Mouse (Mus musculus): ENCODE measurements around the gene Ifna6. TPM values are rescaled to one million over a fixed set of nuclear protein-coding genes. Genes with fewer than 3 reads are reported as not detected.
"Not testable (repeated sequence)": the region's sequence is repeated elsewhere in the genome, so short reads cannot be mapped to it uniquely, and the experiment has no call there.

The Ifna6 gene
- polyA plus RNA-seq, 1 experiment from 2014 or later: not detected

DNA sequence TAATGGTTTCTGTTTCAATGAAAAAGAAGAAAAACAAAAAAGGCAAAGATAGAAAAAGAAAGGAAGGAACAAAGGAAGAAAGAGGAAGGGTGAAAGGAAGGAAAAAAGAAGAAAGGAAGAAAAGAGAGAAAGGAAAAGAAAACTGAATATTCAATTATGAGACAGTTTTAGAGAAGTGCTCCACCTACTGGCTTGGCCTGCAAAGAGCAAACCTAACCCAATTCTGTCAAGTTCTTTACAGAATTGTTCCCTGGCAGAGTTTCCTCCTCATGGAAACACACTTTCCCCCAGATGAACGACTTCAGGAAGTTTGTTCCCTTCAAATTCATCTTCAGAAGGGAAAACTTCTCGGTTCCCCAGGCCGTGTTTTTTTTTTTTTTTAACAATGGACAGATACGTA lies 4.2 kb upstream of the Ifna6 start:
- no peak for ATAC-seq (ENCODE audit: insufficient number of reproducible peaks, insufficient read depth, low FRiP score, low read depth)
- H3K4me2 ChIP-seq (replicated peaks; ENCODE audit: low read depth, low read length): no peak overlapping the region
- H3K27me3 ChIP-seq (ENCODE audit: control insufficient read depth, insufficient read depth, low read length): no peaks in the 10 kb centered on the region; the same call in 1 of the 2 replicates
- WGBS: 26% methylated on average over 4 of the region's 4 CpGs
- H3K4me3 ChIP-seq (ENCODE audit: low read depth, low read length): no peak overlapping the region
- no peaks in the 10 kb centered on the region for H3K36me3 ChIP-seq (ENCODE audit: control insufficient read depth, insufficient read depth, low read length)
- no peaks in the 10 kb centered on the region for H3K9me3 ChIP-seq (ENCODE audit: control insufficient read depth, low read depth, low read length)
- no peak overlapping the region for H3K9ac ChIP-seq (replicated peaks; ENCODE audit: low read depth, low read length)
- no peak overlapping the region for H3K27ac ChIP-seq (ENCODE audit: low read length)
- H3K4me1 ChIP-seq (ENCODE audit: control insufficient read depth, insufficient read depth, low read length): no peaks in the 10 kb centered on the region

DNA sequence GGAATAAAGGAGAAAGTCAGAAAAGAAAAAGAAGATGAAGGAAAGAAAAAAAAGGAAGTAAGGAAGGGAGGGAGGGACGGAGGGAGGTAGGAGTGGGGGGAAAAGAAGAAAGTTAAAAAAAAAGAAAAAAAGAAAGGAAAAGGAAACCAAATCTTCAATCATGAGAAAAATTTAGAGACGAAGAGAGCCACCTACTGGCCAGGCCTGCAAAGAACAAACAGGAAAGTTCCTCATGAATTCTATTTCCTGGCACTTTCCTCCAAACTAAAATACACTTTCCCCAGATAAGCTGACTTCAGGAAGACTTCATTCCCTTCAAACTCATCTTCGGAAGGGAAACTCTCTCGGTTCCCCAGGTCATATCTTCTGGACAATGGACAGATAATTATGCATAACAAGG lies 3.3 kb downstream of the Ifna6 start:
- no peaks in the 10 kb centered on the region for H3K36me3 ChIP-seq (ENCODE audit: control insufficient read depth, insufficient read depth, low read length)
- H3K27me3 ChIP-seq (ENCODE audit: control insufficient read depth, insufficient read depth, low read length): no peaks in the 10 kb centered on the region
- no peak for ATAC-seq (ENCODE audit: insufficient number of reproducible peaks, insufficient read depth, low FRiP score, low read depth)
- H3K4me1 ChIP-seq (ENCODE audit: control insufficient read depth, insufficient read depth, low read length): no peaks in the 10 kb centered on the region
- H3K9ac ChIP-seq (replicated peaks; ENCODE audit: low read depth, low read length): no peak overlapping the region
- no peak overlapping the region for H3K4me3 ChIP-seq (ENCODE audit: low read depth, low read length)
- H3K9me3 ChIP-seq (ENCODE audit: control insufficient read depth, low read depth, low read length): no peaks in the 10 kb centered on the region
- WGBS: 30% methylated on average over 4 of the region's 4 CpGs
- no peak overlapping the region for H3K4me2 ChIP-seq (replicated peaks; ENCODE audit: low read depth, low read length)
- no peak overlapping the region for H3K27ac ChIP-seq (ENCODE audit: low read length)

DNA sequence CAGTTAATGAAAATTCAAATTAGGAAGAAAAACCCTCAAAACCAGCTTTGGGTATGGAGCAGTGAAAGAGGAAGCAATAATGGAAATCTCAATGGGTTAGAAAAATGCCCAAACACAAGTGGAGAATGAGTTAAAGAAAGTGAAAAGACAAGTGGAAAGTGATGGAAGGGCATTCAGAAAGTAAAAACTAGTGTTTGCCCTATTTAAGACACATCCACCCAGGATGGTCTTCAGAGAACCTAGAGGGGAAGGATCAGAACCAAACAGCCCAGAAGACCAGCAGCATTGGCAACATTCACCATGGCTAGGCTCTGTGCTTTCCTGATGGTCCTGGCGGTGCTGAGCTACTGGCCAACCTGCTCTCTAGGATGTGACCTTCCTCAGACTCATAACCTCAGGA lies 8.0 kb downstream of the Ifna6 start, which contains the start of gene Ifna5:
TSS of gene Ifna5 (plus strand) at position 301 of the 400 bp plus-strand sequence.
- not testable (repeated sequence) for H3K9ac ChIP-seq (replicated peaks; ENCODE audit: low read depth, low read length); H3K4me3 ChIP-seq (ENCODE audit: low read depth, low read length); H3K36me3 ChIP-seq (ENCODE audit: control insufficient read depth, insufficient read depth, low read length); H3K27ac ChIP-seq (ENCODE audit: low read length); H3K9me3 ChIP-seq (ENCODE audit: control insufficient read depth, low read depth, low read length); H3K27me3 ChIP-seq (ENCODE audit: control insufficient read depth, insufficient read depth, low read length); H3K4me2 ChIP-seq (replicated peaks; ENCODE audit: low read depth, low read length); ATAC-seq (ENCODE audit: insufficient number of reproducible peaks, insufficient read depth, low FRiP score, low read depth); H3K4me1 ChIP-seq (ENCODE audit: control insufficient read depth, insufficient read depth, low read length)
- 64% methylated on average over 1 of the region's 1 CpGs for WGBS

DNA sequence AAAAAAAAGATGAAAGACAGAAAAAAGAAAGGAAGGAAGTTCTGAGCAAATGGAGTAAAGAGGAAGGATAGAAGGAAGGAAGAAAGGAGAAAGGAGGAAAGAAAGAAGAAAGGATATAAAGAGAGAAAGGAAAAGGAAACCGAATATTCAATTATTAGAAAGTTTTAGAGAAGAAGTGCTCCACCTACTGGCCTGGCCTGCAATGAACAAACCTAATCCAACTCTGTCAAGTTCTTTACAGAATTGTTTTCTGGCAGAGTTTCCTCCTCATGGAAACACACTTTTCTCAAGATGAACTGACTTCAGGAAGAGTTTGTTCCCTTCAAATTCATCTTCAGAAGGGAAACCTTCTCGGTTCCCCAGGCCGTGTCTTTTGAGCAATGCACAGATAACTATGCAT lies 11.6 kb downstream of the Ifna6 start:
- H3K27me3 ChIP-seq (ENCODE audit: control insufficient read depth, insufficient read depth, low read length): no peaks in the 10 kb centered on the region
- H3K4me3 ChIP-seq (ENCODE audit: low read depth, low read length): no peak overlapping the region
- H3K9me3 ChIP-seq (ENCODE audit: control insufficient read depth, low read depth, low read length): no peaks in the 10 kb centered on the region
- H3K27ac ChIP-seq (ENCODE audit: low read length): no peak overlapping the region
- WGBS: 49% methylated on average over 3 of the region's 3 CpGs
- no peaks in the 10 kb centered on the region for H3K36me3 ChIP-seq (ENCODE audit: control insufficient read depth, insufficient read depth, low read length)
- no peak for ATAC-seq (ENCODE audit: insufficient number of reproducible peaks, insufficient read depth, low FRiP score, low read depth)
- no peak overlapping the region for H3K4me2 ChIP-seq (replicated peaks; ENCODE audit: low read depth, low read length)
- H3K4me1 ChIP-seq (ENCODE audit: control insufficient read depth, insufficient read depth, low read length): no peaks in the 10 kb centered on the region
- H3K9ac ChIP-seq (replicated peaks; ENCODE audit: low read depth, low read length): no peak overlapping the region

DNA sequence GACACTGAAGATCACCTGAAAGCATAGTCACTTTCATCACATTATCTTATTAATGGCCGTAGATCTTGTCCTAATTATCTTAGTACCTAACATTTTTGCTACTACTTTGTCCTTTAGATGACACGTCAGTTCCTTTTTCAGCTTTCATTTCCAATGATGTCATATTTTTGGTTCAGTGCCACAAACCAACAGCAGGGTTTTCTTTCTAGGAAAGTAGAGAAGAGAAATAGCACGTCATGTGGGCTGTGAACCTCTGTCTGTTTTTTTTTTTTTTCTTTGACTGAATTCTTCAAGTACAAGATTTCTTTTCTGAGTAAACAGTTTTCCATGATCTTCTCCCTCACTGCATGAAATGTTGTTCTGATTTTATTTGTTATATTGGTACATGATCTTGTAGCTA lies 12.8 kb downstream of the Ifna6 start:
- Histone ChIP-seq H3K27me3 (ENCODE audit: control insufficient read depth, insufficient read depth, low read length) (no peaks in the 10 kb centered on the region), H3K4me2 (replicated peaks; ENCODE audit: low read depth, low read length) (no peak overlapping the region), H3K27ac (ENCODE audit: low read length) (no peak overlapping the region), H3K9me3 (ENCODE audit: control insufficient read depth, low read depth, low read length) (no peaks in the 10 kb centered on the region), H3K9ac (replicated peaks; ENCODE audit: low read depth, low read length) (no peak overlapping the region), H3K36me3 (ENCODE audit: control insufficient read depth, insufficient read depth, low read length) (no peaks in the 10 kb centered on the region), H3K4me1 (ENCODE audit: control insufficient read depth, insufficient read depth, low read length) (no peaks in the 10 kb centered on the region), H3K4me3 (ENCODE audit: low read depth, low read length) (no peak overlapping the region)
- WGBS: 75% methylated on average over 3 of the region's 3 CpGs
- no peak for ATAC-seq (ENCODE audit: insufficient number of reproducible peaks, insufficient read depth, low FRiP score, low read depth)

DNA sequence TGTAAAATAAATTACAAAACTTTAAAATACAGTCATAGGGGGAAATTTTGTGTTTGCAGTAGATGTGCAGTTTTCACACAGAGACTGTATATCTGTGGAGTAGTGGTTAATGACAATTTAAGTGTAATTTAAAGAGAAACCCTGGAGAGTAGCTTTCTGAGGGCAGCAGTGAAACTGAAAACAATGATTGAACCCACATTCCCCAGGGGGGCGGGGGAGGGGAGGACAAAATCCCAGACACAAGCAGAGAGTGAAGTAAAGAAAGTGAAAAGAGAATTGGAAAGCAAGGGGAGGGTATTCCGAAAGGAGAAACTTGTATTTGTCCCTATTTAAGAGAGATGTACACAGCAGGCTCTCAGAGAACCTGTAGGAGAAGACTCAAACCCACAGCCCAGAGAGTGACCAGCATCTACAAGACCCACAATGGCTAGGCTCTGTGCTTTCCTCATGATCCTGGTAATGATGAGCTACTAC lies 14.3 kb downstream of the Ifna6 start, which contains the start of gene Ifna4:
TSS of gene Ifna4 (plus strand) at position 424 of the 474 bp plus-strand sequence.
- no peak for ATAC-seq (ENCODE audit: insufficient number of reproducible peaks, insufficient read depth, low FRiP score, low read depth)
- Histone ChIP-seq H3K9me3 (ENCODE audit: control insufficient read depth, low read depth, low read length) (no peaks in the 10 kb centered on the region), H3K27ac (ENCODE audit: low read length) (no peak within 1 kb of the TSS), H3K27me3 (ENCODE audit: control insufficient read depth, insufficient read depth, low read length) (no peaks in the 10 kb centered on the region), H3K36me3 (ENCODE audit: control insufficient read depth, insufficient read depth, low read length) (no peaks in the 10 kb centered on the region), H3K4me2 (replicated peaks; ENCODE audit: low read depth, low read length) (no peak within 1 kb of the TSS), H3K4me3 (ENCODE audit: low read depth, low read length) (no peak within 1 kb of the TSS), H3K4me1 (ENCODE audit: control insufficient read depth, insufficient read depth, low read length) (no peaks in the 10 kb centered on the region), H3K9ac (replicated peaks; ENCODE audit: low read depth, low read length) (no peak within 1 kb of the TSS)
- 63% methylated on average over 2 of the region's 2 CpGs for WGBS

DNA sequence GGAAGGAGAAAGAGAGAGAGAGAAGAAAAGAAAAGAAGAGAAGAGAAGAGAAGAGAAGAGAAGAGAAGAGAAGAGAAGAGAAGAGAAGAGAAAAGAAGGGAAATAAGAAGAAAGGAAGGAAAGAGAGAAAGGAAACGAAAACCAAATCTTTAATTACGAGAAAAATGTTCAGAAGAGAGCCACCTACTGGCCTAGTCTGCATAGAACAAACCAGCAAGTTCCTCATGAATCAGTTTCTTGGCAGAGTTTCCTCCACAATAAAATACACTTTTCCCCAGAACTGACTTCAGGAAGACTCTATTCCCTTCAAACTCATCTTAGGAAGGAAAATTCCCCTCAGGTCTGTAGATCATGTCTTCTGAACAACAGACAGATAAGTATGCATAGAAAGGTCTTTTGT lies 18.1 kb downstream of the Ifna6 start:
- ATAC-seq (ENCODE audit: insufficient number of reproducible peaks, insufficient read depth, low FRiP score, low read depth): no peak
- H3K9me3 ChIP-seq (ENCODE audit: control insufficient read depth, low read depth, low read length): no peaks in the 10 kb centered on the region
- no peaks in the 10 kb centered on the region for H3K27me3 ChIP-seq (ENCODE audit: control insufficient read depth, insufficient read depth, low read length)
- H3K4me2 ChIP-seq (replicated peaks; ENCODE audit: low read depth, low read length): no peak overlapping the region
- 49% methylated on average over 2 of the region's 2 CpGs for WGBS
- no peaks in the 10 kb centered on the region for H3K36me3 ChIP-seq (ENCODE audit: control insufficient read depth, insufficient read depth, low read length)
- H3K9ac ChIP-seq (replicated peaks; ENCODE audit: low read depth, low read length): no peak overlapping the region
- H3K27ac ChIP-seq (ENCODE audit: low read length): no peak overlapping the region
- no peak overlapping the region for H3K4me3 ChIP-seq (ENCODE audit: low read depth, low read length)
- no peaks in the 10 kb centered on the region for H3K4me1 ChIP-seq (ENCODE audit: control insufficient read depth, insufficient read depth, low read length)

DNA sequence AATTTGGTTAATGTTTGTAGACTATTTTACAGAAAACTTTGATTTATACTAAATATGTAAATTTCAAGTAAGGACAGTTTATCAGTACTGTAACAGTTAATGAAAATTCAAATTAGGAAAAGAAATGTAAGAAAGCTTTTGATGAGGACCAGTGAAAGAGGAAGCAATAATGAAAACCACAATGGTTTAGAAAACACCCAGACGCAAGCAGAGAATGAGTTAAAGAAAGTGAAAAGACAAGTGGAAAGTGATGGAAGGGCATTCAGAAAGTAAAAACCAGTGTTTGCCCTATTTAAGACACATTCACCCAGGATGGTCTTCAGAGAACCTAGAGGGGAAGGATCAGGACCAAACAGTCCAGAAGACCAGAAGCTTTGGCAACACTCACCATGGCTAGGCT lies 22.5 kb downstream of the Ifna6 start, which contains the start of gene Ifna1:
TSS of gene Ifna1 (plus strand) at position 390 of the 400 bp plus-strand sequence.
- no peaks in the 10 kb centered on the region for H3K9me3 ChIP-seq (ENCODE audit: control insufficient read depth, low read depth, low read length)
- H3K4me1 ChIP-seq (ENCODE audit: control insufficient read depth, insufficient read depth, low read length): no peaks in the 10 kb centered on the region
- H3K36me3 ChIP-seq (ENCODE audit: control insufficient read depth, insufficient read depth, low read length): no peaks in the 10 kb centered on the region
- no peak within 1 kb of the TSS for H3K4me3 ChIP-seq (ENCODE audit: low read depth, low read length)
- no peak within 1 kb of the TSS for H3K9ac ChIP-seq (replicated peaks; ENCODE audit: low read depth, low read length)
- H3K4me2 ChIP-seq (replicated peaks; ENCODE audit: low read depth, low read length): no peak within 1 kb of the TSS
- no peaks in the 10 kb centered on the region for H3K27me3 ChIP-seq (ENCODE audit: control insufficient read depth, insufficient read depth, low read length)
- no peak for ATAC-seq (ENCODE audit: insufficient number of reproducible peaks, insufficient read depth, low FRiP score, low read depth)
- WGBS: 84% methylated on average over 1 of the region's 1 CpGs
- no peak within 1 kb of the TSS for H3K27ac ChIP-seq (ENCODE audit: low read length)

DNA sequence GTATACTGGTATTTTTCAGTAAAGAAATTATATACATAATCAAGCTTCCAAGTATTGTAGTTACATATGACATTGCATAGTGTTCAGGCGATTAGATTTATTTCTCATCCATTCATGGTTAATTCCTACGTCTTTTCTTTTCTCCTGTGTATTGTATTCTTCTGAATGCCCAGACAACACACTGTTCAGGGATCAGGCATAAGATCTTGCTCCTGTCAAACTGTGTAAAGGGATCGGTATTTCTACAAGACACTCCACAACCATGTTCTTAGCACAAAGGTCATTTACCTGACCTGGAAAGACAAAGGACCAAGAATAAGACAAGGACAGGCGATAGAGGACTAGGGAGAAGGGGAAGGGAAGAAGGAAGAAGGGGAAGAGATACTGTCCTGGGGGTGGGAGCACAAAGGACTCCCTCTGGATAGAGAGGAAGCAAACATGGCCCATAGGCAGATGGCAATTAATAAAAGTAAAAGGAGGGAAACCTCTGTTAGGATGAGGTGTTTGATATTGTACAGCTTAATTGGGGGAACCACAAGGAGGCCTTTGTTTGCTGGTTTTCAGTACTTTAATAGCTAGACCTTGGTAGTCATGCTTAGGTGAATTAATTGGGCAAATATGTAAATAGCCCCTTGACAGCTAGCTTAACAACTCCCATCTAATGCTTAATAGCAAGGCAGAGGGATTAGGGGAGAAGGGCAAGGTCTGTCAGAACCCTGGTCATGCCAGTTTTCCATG lies 24.0 kb downstream of the Ifna6 start:
- Histone ChIP-seq H3K27ac (ENCODE audit: low read length) (no peak overlapping the region), H3K27me3 (ENCODE audit: control insufficient read depth, insufficient read depth, low read length) (no peaks in the 10 kb centered on the region), H3K4me1 (ENCODE audit: control insufficient read depth, insufficient read depth, low read length) (no peaks in the 10 kb centered on the region), H3K36me3 (ENCODE audit: control insufficient read depth, insufficient read depth, low read length) (no peaks in the 10 kb centered on the region), H3K4me3 (ENCODE audit: low read depth, low read length) (no peak overlapping the region), H3K9ac (replicated peaks; ENCODE audit: low read depth, low read length) (no peak overlapping the region), H3K4me2 (replicated peaks; ENCODE audit: low read depth, low read length) (no peak overlapping the region), H3K9me3 (ENCODE audit: control insufficient read depth, low read depth, low read length) (no peaks in the 10 kb centered on the region)
- no peak for ATAC-seq (ENCODE audit: insufficient number of reproducible peaks, insufficient read depth, low FRiP score, low read depth)
- WGBS: 70% methylated on average over 4 of the region's 4 CpGs
